ENCODE assay signal across 24 mouse cellular contexts in the genomic region with DNA sequence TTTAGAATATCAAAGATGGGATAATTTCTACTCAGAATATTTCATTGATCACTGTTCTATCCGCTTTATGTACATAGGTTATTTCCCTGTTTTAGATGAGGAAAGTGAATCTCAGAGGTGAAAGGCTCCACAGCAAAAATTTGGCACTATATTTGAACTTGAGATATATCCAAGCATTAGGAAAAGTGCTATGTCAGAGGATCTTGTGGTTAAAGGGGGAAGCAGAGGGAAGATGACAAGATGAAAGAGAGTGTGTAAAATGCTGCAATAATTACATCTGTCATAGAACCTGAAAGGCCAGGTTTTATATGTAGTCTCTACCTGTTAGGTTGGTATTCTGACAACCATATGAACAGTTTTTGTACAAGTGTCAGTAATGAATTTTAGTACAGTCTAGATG. TPM values are rescaled to one million over a fixed set of nuclear protein-coding genes. Genes with fewer than 3 reads are reported as not detected.
"Had no signal": no experiment of that assay in that cellular context is flagged by ENCODE, and none has a peak within 500 bp of the region (broad histone marks: within the 10 kb centered on the region; RNA-seq: fewer than 3 reads in every experiment).

No protein-coding gene starts in this region.

- H3K4me3 ChIP-seq: neural tube, embryonic 13.5 days; neural tube, embryonic 15.5 days; stomach, embryonic 15.5 days had no signal

- DNase-seq: retina, postnatal 1 day; right cerebral cortex, adult 18-20 months; right cerebral cortex, postnatal 14 days; right cerebral cortex, postnatal 25 days; right cerebral cortex, postnatal 4 days; spleen, adult 18-20 months; thymus, adult 18-20 months; thymus, adult 2 months; thymus, postnatal 14 days; thymus, postnatal 25 days; thymus, postnatal 36 days; thymus, postnatal 4 days had no signal

- H3K9me3 ChIP-seq: neural tube, embryonic 13.5 days; neural tube, embryonic 15.5 days; stomach, embryonic 15.5 days had no signal

- H3K9ac ChIP-seq: neural tube, embryonic 13.5 days; neural tube, embryonic 15.5 days; stomach, embryonic 15.5 days had no signal

- H3K36me3 ChIP-seq: neural tube, embryonic 13.5 days; neural tube, embryonic 15.5 days; stomach, embryonic 15.5 days had no signal

- H3K4me2 ChIP-seq: neural tube, embryonic 13.5 days; neural tube, embryonic 15.5 days; stomach, embryonic 15.5 days had no signal

- H3K27ac ChIP-seq: neural tube, embryonic 13.5 days; neural tube, embryonic 15.5 days; stomach, embryonic 15.5 days; stomach, postnatal 0 days had no signal

- H3K4me1 ChIP-seq: neural tube, embryonic 13.5 days; neural tube, embryonic 15.5 days; stomach, embryonic 15.5 days had no signal

- H3K27me3 ChIP-seq: neural tube, embryonic 13.5 days; neural tube, embryonic 15.5 days; stomach, embryonic 15.5 days had no signal

RNA-seq across cellular contexts. Expression of gene Rgs21, which starts 35.7 kb away (rescaled TPM):
- total RNA-seq: neutrophil, adult 5-6 weeks had no signal
- polyA plus RNA-seq: neural tube, embryonic 13.5 days; neural tube, embryonic 14.5 days; neural tube, embryonic 15.5 days; small intestine, adult 2 months; spleen, adult 2 months; stomach, embryonic 14.5 days; stomach, embryonic 15.5 days; stomach, embryonic 16.5 days; stomach, postnatal 0 days; testis, adult 2 months; thymus, adult 2 months; urinary bladder, adult 2 months had no signal
